Comparison of ENCODE assay signal across 34 mouse cellular contexts in genomic region chr14:118823313-118823712, GRCm38 (mm10). TPM values are rescaled to one million over a fixed set of nuclear protein-coding genes. Genes with fewer than 3 reads are reported as not detected.
A peak's percentile ranks its signal among the peaks of the same experiment; 100 is the strongest.
DNase-seq lines count a peak whose midpoint lies in the region; ATAC-seq and TF ChIP-seq lines count a peak whose summit lies in the region.
"Had no signal": no experiment of that assay in that cellular context is flagged by ENCODE, and none has a peak within 500 bp of the region (broad histone marks: within the 10 kb centered on the region; RNA-seq: fewer than 3 reads in every experiment).

No protein-coding gene starts in this region.

- H3K9me3 ChIP-seq in stomach, postnatal 0 days (ENCODE audit: control insufficient read depth, low read length): no peaks in the 10 kb centered on the region
- H3K9me3 ChIP-seq in liver, embryonic 11.5 days (ENCODE audit: control insufficient read depth, low read length): no peaks in the 10 kb centered on the region
- H3K9me3 ChIP-seq in forebrain, embryonic 15.5 days: no peaks in the 10 kb centered on the region
- H3K9me3 ChIP-seq: embryonic facial prominence, embryonic 12.5 days; heart, embryonic 12.5 days; hindbrain, embryonic 13.5 days; limb, embryonic 10.5 days; limb, embryonic 15.5 days; neural tube, embryonic 13.5 days had no signal

- ATAC-seq in inflammation-experienced regulatory T-cells, adult 6 months: peak; percentile 76
- ATAC-seq in stomach, postnatal 0 days (ENCODE audit: low FRiP score, low TSS enrichment): peak; percentile 68
- ATAC-seq in liver, embryonic 11.5 days (replicated peaks; ENCODE audit: low FRiP score): no peak
- no peak for ATAC-seq in forebrain, embryonic 15.5 days (replicated peaks)
- ATAC-seq: forebrain, embryonic 16.5 days; midbrain, embryonic 16.5 days had no signal

- no peaks in the 10 kb centered on the region for H3K36me3 ChIP-seq in thymus, adult 2 months (ENCODE audit: control insufficient read depth, insufficient read depth, low read length)
- H3K36me3 ChIP-seq in stomach, postnatal 0 days (ENCODE audit: control insufficient read depth, insufficient read depth, low read length): no peaks in the 10 kb centered on the region
- no peaks in the 10 kb centered on the region for H3K36me3 ChIP-seq in liver, embryonic 11.5 days (ENCODE audit: control insufficient read depth, insufficient read depth, low read length)
- H3K36me3 ChIP-seq in forebrain, embryonic 15.5 days: no peaks in the 10 kb centered on the region
- H3K36me3 ChIP-seq: embryonic facial prominence, embryonic 12.5 days; heart, embryonic 12.5 days; hindbrain, embryonic 13.5 days; limb, embryonic 10.5 days; limb, embryonic 15.5 days; neural tube, embryonic 13.5 days had no signal

- peaks cover 26% of the 10 kb centered on the region for H3K4me1 ChIP-seq in thymus, adult 2 months (replicated peaks; ENCODE audit: control insufficient read depth, insufficient read depth, low read length)
- H3K4me1 ChIP-seq in stomach, postnatal 0 days (replicated peaks; ENCODE audit: control insufficient read depth, insufficient read depth): peaks cover 5% of the 10 kb centered on the region; the same call in 1 of the 2 replicates
- no peaks in the 10 kb centered on the region for H3K4me1 ChIP-seq in liver, embryonic 11.5 days (replicated peaks; ENCODE audit: control insufficient read depth, insufficient read depth, low read length)
- 0 out of 2 replicates have a peak, but pooled peaks cover 3% of the 10 kb centered on the region for H3K4me1 ChIP-seq in forebrain, embryonic 15.5 days
- H3K4me1 ChIP-seq: embryonic facial prominence, embryonic 12.5 days; heart, embryonic 12.5 days; limb, embryonic 10.5 days; limb, embryonic 15.5 days; neural tube, embryonic 13.5 days had no signal

- H3K4me2 ChIP-seq in stomach, postnatal 0 days (replicated peaks; ENCODE audit: low read depth): no peak overlapping the region
- no peak overlapping the region for H3K4me2 ChIP-seq in liver, embryonic 11.5 days
- no peak overlapping the region for H3K4me2 ChIP-seq in forebrain, embryonic 15.5 days (replicated peaks)
- H3K4me2 ChIP-seq: embryonic facial prominence, embryonic 12.5 days; heart, embryonic 12.5 days; hindbrain, embryonic 13.5 days; limb, embryonic 15.5 days; neural tube, embryonic 13.5 days had no signal

- TF ChIP-seq EP300 in stomach, postnatal 0 days (optimal IDR thresholded peaks at IDR 0.05): no peak

- no peak for TF ChIP-seq POLR2A in thymus, adult 2 months (IDR thresholded peaks at IDR 0.05; ENCODE audit: control insufficient read depth, extremely low read depth, insufficient read depth, low read length, poor library complexity)

- H3K27ac ChIP-seq in thymus, adult 2 months (ENCODE audit: control insufficient read depth, insufficient read depth, low read length): peak overlapping the region; percentile 41; the same call in 1 of the 2 replicates
- H3K27ac ChIP-seq in stomach, postnatal 0 days (replicated peaks): no peak overlapping the region
- H3K27ac ChIP-seq in liver, embryonic 11.5 days (ENCODE audit: low read depth, low read length): no peak overlapping the region
- no peak overlapping the region for H3K27ac ChIP-seq in forebrain, embryonic 15.5 days (replicated peaks)
- H3K27ac ChIP-seq: embryonic facial prominence, embryonic 12.5 days; gastrocnemius, adult 2 months; heart, adult 2 months; hindbrain, embryonic 13.5 days; kidney, postnatal 0 days; limb, embryonic 10.5 days; limb, embryonic 15.5 days; liver, embryonic 14.5 days; macrophage; neural tube, embryonic 13.5 days had no signal

- no peak for TF ChIP-seq CTCF in thymus, adult 2 months (IDR thresholded peaks at IDR 0.05; ENCODE audit: borderline replicate concordance, control insufficient read depth, extremely low read depth, insufficient read depth, low read length, poor library complexity)
- TF ChIP-seq CTCF in stomach, postnatal 0 days (IDR thresholded peaks at IDR 0.05; ENCODE audit: low read depth): no peak

- H3K9ac ChIP-seq in stomach, postnatal 0 days (ENCODE audit: low read length): no peak overlapping the region
- H3K9ac ChIP-seq in liver, embryonic 11.5 days (ENCODE audit: low read depth, low read length): no peak overlapping the region
- H3K9ac ChIP-seq in forebrain, embryonic 15.5 days (replicated peaks): no peak overlapping the region
- H3K9ac ChIP-seq: embryonic facial prominence, embryonic 12.5 days; heart, embryonic 12.5 days; hindbrain, embryonic 13.5 days; limb, embryonic 15.5 days; liver, embryonic 14.5 days; neural tube, embryonic 13.5 days had no signal

- no peak overlapping the region for H3K4me3 ChIP-seq in thymus, adult 2 months (ENCODE audit: control insufficient read depth, insufficient read depth, low read length)
- H3K4me3 ChIP-seq in stomach, postnatal 0 days (ENCODE audit: low read depth, low read length): no peak overlapping the region
- no peak overlapping the region for H3K4me3 ChIP-seq in liver, embryonic 11.5 days (ENCODE audit: low read depth, low read length)
- no peak overlapping the region for H3K4me3 ChIP-seq in forebrain, embryonic 15.5 days
- H3K4me3 ChIP-seq: embryonic facial prominence, embryonic 12.5 days; gastrocnemius, adult 2 months; heart, adult 2 months; heart, embryonic 12.5 days; hindbrain, embryonic 13.5 days; limb, embryonic 10.5 days; limb, embryonic 15.5 days; myocyte; neural tube, embryonic 13.5 days had no signal

- WGBS in thymus, adult 2 months: 50% methylated on average over 6 of the region's 6 CpGs
- WGBS in stomach, postnatal 0 days: 63% methylated on average over 6 of the region's 6 CpGs
- WGBS in liver, embryonic 11.5 days: 76% methylated on average over 6 of the region's 6 CpGs
- WGBS in forebrain, embryonic 15.5 days: 79% methylated on average over 6 of the region's 6 CpGs

- no peak for DNase-seq in thymus, adult 2 months
- no peak for DNase-seq in thymus, adult 18-20 months
- peak; percentile 34 to 45 for DNase-seq in CD8-positive naive resting alpha-beta T cell, adult 2 months (ENCODE audit: low read depth in 2 of 2, low spot score in 2 of 2)
- DNase-seq in stomach, postnatal 0 days (ENCODE audit: low spot score): no peak
- DNase-seq in adipocyte (ENCODE audit: low spot score): no peak
- no peak for DNase-seq in liver, embryonic 11.5 days (ENCODE audit: low spot score)
- DNase-seq: adrenal gland, adult 8-10 months; cerebellum, adult 11 months; cerebellum, adult 9-10 months; cerebellum, postnatal 36 days; embryo, embryonic 11 days; gastrocnemius, adult 2 months; heart, adult 2 months; heart, postnatal 4 days; kidney, adult 8-10 months; kidney, postnatal 4 days; layer of hippocampus, postnatal 36 days; lung, adult 2 months; lung, postnatal 10 days; thymus, postnatal 4 days had no signal

- no peaks in the 10 kb centered on the region for H3K27me3 ChIP-seq in thymus, adult 2 months (ENCODE audit: control insufficient read depth, insufficient read depth, low read length)
- no peaks in the 10 kb centered on the region for H3K27me3 ChIP-seq in stomach, postnatal 0 days (ENCODE audit: control insufficient read depth, insufficient read depth, low read length)
- H3K27me3 ChIP-seq in liver, embryonic 11.5 days (replicated peaks; ENCODE audit: control insufficient read depth, insufficient read depth, low read length): no peaks in the 10 kb centered on the region
- no peaks in the 10 kb centered on the region for H3K27me3 ChIP-seq in forebrain, embryonic 15.5 days
- H3K27me3 ChIP-seq: limb, embryonic 15.5 days had no signal

RNA-seq across cellular contexts. Expression of gene Cldn10, which starts 35.6 kb away (rescaled TPM):
- polyA plus RNA-seq in thymus, adult 2 months (2012; rRNA removed): 0.89 and 1.2 TPM in 2 replicates
- polyA plus RNA-seq in inflammation-experienced regulatory T-cells, adult 6 months (2017; shearing (Covaris generic)): 1 to 10 TPM in 2 of 3 experiments, under 1 TPM in 1; 0.49 to 2.1 (median 2.1) TPM
- 8.2 and 8.4 TPM in 2 replicates for polyA plus RNA-seq in stomach, postnatal 0 days (2015; fragmentation: Nextera tagmentation; extraction: Ambion mirVana)
- polyA plus RNA-seq in liver, embryonic 11.5 days (2014; fragmentation: Nextera tagmentation; extraction: Ambion mirVana): 0.30 and 0.47 TPM in 2 replicates
- polyA plus RNA-seq in forebrain, embryonic 15.5 days (2015; fragmentation: Nextera tagmentation; extraction: Ambion mirVana): 0.93 and 1.4 TPM in 2 replicates
- polyA plus RNA-seq: macrophage, myocyte had no signal

Comparison
In these comparisons a context has a peak if more than half of its experiments do, and no peak if none do; other contexts are left out.
1. DNase-seq: peak in CD8-positive naive resting alpha-beta T cell, adult 2 months (2 of 2); none in thymus, adult 2 months (single experiment), thymus, adult 18-20 months (0 of 2), stomach, postnatal 0 days (single experiment), adipocyte (single experiment) and liver, embryonic 11.5 days (single experiment).
2. ATAC-seq: peak in inflammation-experienced regulatory T-cells, adult 6 months (single experiment) and stomach, postnatal 0 days (single experiment); none in liver, embryonic 11.5 days (single experiment) and forebrain, embryonic 15.5 days (single experiment).